Mouse (Mus musculus) G1E (cell line): ENCODE measurements around the gene Tmco1.

Experiments
- CTCF ChIP-seq: IDR thresholded peaks from 2 replicates; pipeline ENCODE4 v1.5.1; 2012; ENCODE audit warnings: low read depth, low read length, inconsistent platforms, mixed read lengths
- GATA1 ChIP-seq: IDR thresholded peaks from 2 replicates; pipeline ENCODE4 v1.6.1; 2012; ENCODE audit warnings: borderline replicate concordance, low read length, inconsistent platforms, mixed read lengths
- POLR2AphosphoS5 ChIP-seq: IDR thresholded peaks from 2 replicates; pipeline ENCODE4 v1.6.1; 2012; ENCODE audit warnings: low read depth, low read length, inconsistent platforms; ENCODE audit not compliant: insufficient replicate concordance
- TAL1 ChIP-seq: conservative IDR thresholded peaks from 2 replicates; pipeline ENCODE4 v1.6.1; 2012; ENCODE audit warnings: low read depth, low read length, inconsistent platforms, mixed read lengths

DNA sequence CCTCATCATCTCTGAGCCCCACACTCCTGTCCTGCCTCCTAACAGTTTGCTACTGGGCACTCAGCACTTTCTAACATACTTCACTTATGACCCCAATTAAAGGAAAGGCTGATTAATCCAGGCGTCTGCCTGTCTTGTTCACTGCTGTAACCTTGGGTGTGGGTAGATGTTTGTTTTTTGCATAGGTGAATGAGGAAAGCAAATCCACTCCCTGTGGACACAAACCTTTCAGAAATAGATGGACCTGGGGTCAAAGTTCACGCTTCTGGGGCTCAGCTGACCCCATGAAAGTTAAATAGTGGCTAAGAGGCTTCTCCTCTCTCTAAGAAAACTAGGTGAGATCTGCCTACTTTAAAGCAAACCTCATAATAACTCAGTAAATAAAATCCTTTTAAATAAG lies 66.8 kb downstream of the Tmco1 start:
- TF ChIP-seq CTCF (no peak), POLR2AphosphoS5 (no peak), GATA1 (no peak), TAL1 (no peak)
